Comparison of ENCODE assay signal across 14 mouse cellular contexts in the genomic region with DNA sequence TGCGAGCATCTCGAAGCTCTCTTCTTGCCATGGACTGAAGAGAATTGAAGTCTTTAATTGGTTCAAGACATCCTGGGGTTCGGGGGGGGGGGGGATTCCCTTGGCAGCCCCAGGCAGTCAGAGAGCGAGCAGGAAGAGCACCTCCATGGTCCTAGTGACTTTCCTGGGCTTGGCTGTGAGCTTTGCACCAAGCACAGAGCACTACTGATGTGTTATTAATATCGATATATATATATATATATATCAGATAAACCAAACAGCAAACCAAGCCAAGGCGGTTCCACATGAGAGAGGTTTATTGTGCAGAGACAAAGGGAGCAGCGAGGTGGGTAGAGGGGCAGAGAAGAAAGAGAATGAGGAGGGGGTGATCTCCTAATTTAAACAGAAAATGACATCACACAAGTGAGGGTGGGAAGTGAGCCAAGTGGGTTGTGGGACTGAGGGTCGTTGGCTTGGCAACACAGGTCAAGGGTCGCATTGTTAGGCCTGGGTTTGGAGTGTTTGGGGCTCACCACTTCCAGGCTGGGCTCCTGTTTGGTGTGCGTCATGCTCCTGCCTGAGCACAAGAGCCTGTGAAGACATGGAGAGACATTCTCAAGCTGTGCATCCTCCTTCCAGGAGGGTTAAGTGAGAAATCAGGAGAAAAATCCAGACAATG.
A peak's percentile ranks its signal among the peaks of the same experiment; 100 is the strongest.
DNase-seq lines count a peak whose midpoint lies in the region; ATAC-seq and TF ChIP-seq lines count a peak whose summit lies in the region.
"Had no signal": no experiment of that assay in that cellular context is flagged by ENCODE, and none has a peak within 500 bp of the region (broad histone marks: within the 10 kb centered on the region; RNA-seq: fewer than 3 reads in every experiment).

No protein-coding gene starts in this region.

- TF ChIP-seq CTCF in gastrocnemius, adult 2 months (IDR thresholded peaks at IDR 0.05): no peak

- H3K4me2 ChIP-seq in hindbrain, embryonic 15.5 days: no peak overlapping the region
- no peak overlapping the region for H3K4me2 ChIP-seq in hindbrain, embryonic 14.5 days (replicated peaks)
- H3K4me2 ChIP-seq in midbrain, embryonic 11.5 days: no peak overlapping the region
- H3K4me2 ChIP-seq in midbrain, embryonic 16.5 days (ENCODE audit: low read length): no peak overlapping the region
- H3K4me2 ChIP-seq in forebrain, embryonic 16.5 days (ENCODE audit: low read length): no peak overlapping the region
- H3K4me2 ChIP-seq: embryonic facial prominence, embryonic 15.5 days; kidney, embryonic 15.5 days; liver, embryonic 15.5 days had no signal

- no peak overlapping the region for H3K9ac ChIP-seq in hindbrain, embryonic 15.5 days
- no peak overlapping the region for H3K9ac ChIP-seq in hindbrain, embryonic 14.5 days
- no peak overlapping the region for H3K9ac ChIP-seq in midbrain, embryonic 11.5 days (ENCODE audit: low read length)
- no peak overlapping the region for H3K9ac ChIP-seq in midbrain, embryonic 16.5 days (ENCODE audit: low read depth, low read length)
- H3K9ac ChIP-seq in forebrain, embryonic 16.5 days (replicated peaks; ENCODE audit: low read depth, low read length): no peak overlapping the region
- H3K9ac ChIP-seq: embryonic facial prominence, embryonic 15.5 days; kidney, embryonic 15.5 days; liver, embryonic 15.5 days had no signal

- intact Hi-C loops in gastrocnemius, adult 2 months (cut with DNase I): loop anchor here (5.0 kb wide), 1 partner anchor 51 kb away; no protein-coding TSS in a partner anchor

- no peaks in the 10 kb centered on the region for H3K4me1 ChIP-seq in hindbrain, embryonic 15.5 days (replicated peaks)
- H3K4me1 ChIP-seq in hindbrain, embryonic 14.5 days (replicated peaks; ENCODE audit: control insufficient read depth, insufficient read depth, low read length): no peaks in the 10 kb centered on the region
- H3K4me1 ChIP-seq in midbrain, embryonic 11.5 days (ENCODE audit: control insufficient read depth, insufficient read depth, low read length): no peaks in the 10 kb centered on the region
- no peaks in the 10 kb centered on the region for H3K4me1 ChIP-seq in midbrain, embryonic 16.5 days (ENCODE audit: control insufficient read depth, insufficient read depth, low read length)
- no peaks in the 10 kb centered on the region for H3K4me1 ChIP-seq in forebrain, embryonic 16.5 days (replicated peaks; ENCODE audit: control insufficient read depth, insufficient read depth, low read length)
- H3K4me1 ChIP-seq: embryonic facial prominence, embryonic 15.5 days; liver, embryonic 15.5 days had no signal

- DNase-seq in gastrocnemius, adult 2 months: no peak
- DNase-seq in gastrocnemius, adult 18-20 months (ENCODE audit: low spot score): no peak
- DNase-seq in hindbrain, embryonic 14.5 days (ENCODE audit: low spot score): no peak
- no peak for DNase-seq in midbrain, embryonic 11.5 days (ENCODE audit: low spot score, missing footprints)
- DNase-seq in ovary, adult 18-20 months (ENCODE audit: low spot score): no peak
- DNase-seq: adrenal gland, adult 2 months; right cerebral cortex, postnatal 4 days; thymus, postnatal 4 days had no signal

- ATAC-seq in hindbrain, embryonic 15.5 days (ENCODE audit: low FRiP score, low read depth): 0 out of 2 replicates have a peak, but pooled peaks have one; percentile 30
- ATAC-seq in hindbrain, embryonic 14.5 days (ENCODE audit: low FRiP score): no peak
- peak; percentile 64; the same call in 1 of the 2 replicates for ATAC-seq in midbrain, embryonic 11.5 days (ENCODE audit: low FRiP score)
- ATAC-seq in midbrain, embryonic 16.5 days: no peak
- 0 out of 2 replicates have a peak, but pooled peaks have one; percentile 4 for ATAC-seq in forebrain, embryonic 16.5 days

- H3K4me3 ChIP-seq in gastrocnemius, adult 2 months: no peak overlapping the region
- no peak overlapping the region for H3K4me3 ChIP-seq in hindbrain, embryonic 15.5 days
- H3K4me3 ChIP-seq in hindbrain, embryonic 14.5 days (replicated peaks; ENCODE audit: low read length): no peak overlapping the region
- H3K4me3 ChIP-seq in midbrain, embryonic 11.5 days (ENCODE audit: low read depth, low read length): no peak overlapping the region
- no peak overlapping the region for H3K4me3 ChIP-seq in midbrain, embryonic 16.5 days (ENCODE audit: low read depth, low read length)
- no peak overlapping the region for H3K4me3 ChIP-seq in forebrain, embryonic 16.5 days (replicated peaks; ENCODE audit: low read length)
- H3K4me3 ChIP-seq: embryonic facial prominence, embryonic 15.5 days; kidney, embryonic 15.5 days; liver, embryonic 15.5 days had no signal

- H3K9me3 ChIP-seq in hindbrain, embryonic 15.5 days: no peaks in the 10 kb centered on the region
- H3K9me3 ChIP-seq in hindbrain, embryonic 14.5 days (ENCODE audit: control insufficient read depth, low read length): peaks cover 10% of the 10 kb centered on the region; the same call in 1 of the 2 replicates
- H3K9me3 ChIP-seq in midbrain, embryonic 11.5 days (ENCODE audit: control insufficient read depth, low read length): no peaks in the 10 kb centered on the region
- no peaks in the 10 kb centered on the region for H3K9me3 ChIP-seq in midbrain, embryonic 16.5 days (replicated peaks; ENCODE audit: control insufficient read depth, low read length, poor library complexity, severe bottlenecking)
- H3K9me3 ChIP-seq in forebrain, embryonic 16.5 days (ENCODE audit: control insufficient read depth, low read length): peaks cover 2% of the 10 kb centered on the region; the same call in 1 of the 2 replicates
- H3K9me3 ChIP-seq: embryonic facial prominence, embryonic 15.5 days; kidney, embryonic 15.5 days; liver, embryonic 15.5 days had no signal

- no peaks in the 10 kb centered on the region for H3K36me3 ChIP-seq in hindbrain, embryonic 15.5 days
- no peaks in the 10 kb centered on the region for H3K36me3 ChIP-seq in hindbrain, embryonic 14.5 days (replicated peaks; ENCODE audit: control insufficient read depth, insufficient read depth)
- no peaks in the 10 kb centered on the region for H3K36me3 ChIP-seq in midbrain, embryonic 11.5 days (ENCODE audit: control insufficient read depth, insufficient read depth, low read length)
- H3K36me3 ChIP-seq in midbrain, embryonic 16.5 days (ENCODE audit: control insufficient read depth, insufficient read depth, low read length): no peaks in the 10 kb centered on the region
- no peaks in the 10 kb centered on the region for H3K36me3 ChIP-seq in forebrain, embryonic 16.5 days (ENCODE audit: control insufficient read depth, insufficient read depth)
- H3K36me3 ChIP-seq: embryonic facial prominence, embryonic 15.5 days; kidney, embryonic 15.5 days; liver, embryonic 15.5 days had no signal

- 40% methylated on average over 10 of the region's 10 CpGs for WGBS in hindbrain, embryonic 15.5 days
- 39% methylated on average over 10 of the region's 10 CpGs for WGBS in hindbrain, embryonic 14.5 days
- 46% methylated on average over 10 of the region's 10 CpGs for WGBS in midbrain, embryonic 11.5 days
- 44% methylated on average over 10 of the region's 10 CpGs for WGBS in midbrain, embryonic 16.5 days
- WGBS in forebrain, embryonic 16.5 days: 54% methylated on average over 10 of the region's 10 CpGs

- peak overlapping the region; percentile 78 for H3K27ac ChIP-seq in gastrocnemius, adult 2 months
- no peak overlapping the region for H3K27ac ChIP-seq in hindbrain, embryonic 15.5 days (replicated peaks)
- no peak overlapping the region for H3K27ac ChIP-seq in hindbrain, embryonic 14.5 days
- no peak overlapping the region for H3K27ac ChIP-seq in midbrain, embryonic 11.5 days (ENCODE audit: low read depth, low read length)
- no peak overlapping the region for H3K27ac ChIP-seq in midbrain, embryonic 16.5 days (ENCODE audit: low read length)
- H3K27ac ChIP-seq in forebrain, embryonic 16.5 days (ENCODE audit: low read length): no peak overlapping the region
- H3K27ac ChIP-seq: liver, embryonic 15.5 days had no signal

- H3K27me3 ChIP-seq in hindbrain, embryonic 15.5 days: no peaks in the 10 kb centered on the region
- no peaks in the 10 kb centered on the region for H3K27me3 ChIP-seq in hindbrain, embryonic 14.5 days (ENCODE audit: control insufficient read depth, insufficient read depth, low read length)
- H3K27me3 ChIP-seq in midbrain, embryonic 11.5 days (ENCODE audit: control insufficient read depth, insufficient read depth, low read length): no peaks in the 10 kb centered on the region
- H3K27me3 ChIP-seq in midbrain, embryonic 16.5 days (ENCODE audit: control insufficient read depth, insufficient read depth, low read depth, low read length): no peaks in the 10 kb centered on the region
- no peaks in the 10 kb centered on the region for H3K27me3 ChIP-seq in forebrain, embryonic 16.5 days (replicated peaks; ENCODE audit: control insufficient read depth, insufficient read depth, low read length)
- H3K27me3 ChIP-seq: embryonic facial prominence, embryonic 15.5 days; kidney, embryonic 15.5 days; liver, embryonic 15.5 days had no signal

Comparison
In these comparisons a context has a peak if more than half of its experiments do, and no peak if none do; other contexts are left out.
1. ATAC-seq: peak in hindbrain, embryonic 15.5 days (single experiment), midbrain, embryonic 11.5 days (single experiment) and forebrain, embryonic 16.5 days (single experiment); none in hindbrain, embryonic 14.5 days (single experiment) and midbrain, embryonic 16.5 days (single experiment).